Mouse (Mus musculus): ENCODE results near the gene Camkmt.

DNA sequence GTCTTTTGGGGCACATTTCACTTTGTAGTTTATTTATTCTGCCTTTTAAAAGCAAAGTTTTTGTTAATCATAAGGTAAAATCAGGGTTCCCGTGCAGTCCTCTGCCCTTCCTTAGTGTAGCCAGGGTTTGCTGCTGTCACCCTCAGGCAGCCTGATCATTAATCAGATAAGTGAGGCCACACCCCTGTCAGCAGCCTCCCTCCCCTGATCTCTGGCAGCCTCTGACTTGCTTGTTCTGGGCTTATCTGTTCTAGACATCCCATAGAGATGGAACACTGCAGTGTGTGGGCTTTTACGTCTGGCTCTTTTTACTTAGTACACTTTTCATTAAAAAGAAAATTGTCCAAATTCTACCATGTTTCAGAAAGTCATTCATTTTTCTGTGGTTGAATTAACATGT lies 13.0 kb downstream of the Camkmt start:
- TF ChIP-seq CTCF (IDR thresholded peaks at IDR 0.05; ENCODE audit: low read depth), result no peak
- TF ChIP-seq EP300 (IDR thresholded peaks at IDR 0.05; ENCODE audit: low read depth), result no peak
